Mouse (Mus musculus) 3134 (cell line): ENCODE results near the gene Tmprss5.

Experiments used
- DNase-seq: peaks from one replicate; pipeline ENCODE4 v3.0.0-alpha.2; 2011; ENCODE audit warnings: low spot score; ENCODE audit not compliant: insufficient read length; ENCODE audit errors: extremely low read depth

Gene Tmprss5

GRCm38 (mm10) chr9:49081107-49081506 is at the start of gene Tmprss5:
Gene Tmprss5, plus strand, starts transcription at chr9:49081260.
- DNase-seq: no peak

GRCm38 (mm10) chr9:49034764-49035163 is 46.3 kb upstream of the Tmprss5 start:
- DNase-seq: peak; percentile 58

- no peak for DNase-seq
Measured at GRCm38 (mm10) chr9:49050901-49051300, 30.2 kb upstream of the Tmprss5 start.

- DNase-seq: peak; percentile 16
Measured at GRCm38 (mm10) chr9:49051349-49051748, 29.7 kb upstream of the Tmprss5 start.

- no peak for DNase-seq
Measured at GRCm38 (mm10) chr9:49054028-49054427, 27.0 kb upstream of the Tmprss5 start.

- peak; percentile 94 for DNase-seq
Measured at GRCm38 (mm10) chr9:49055333-49056205, 25.5 kb upstream of the Tmprss5 start, which contains the start of gene Zw10. Gene Zw10, plus strand, starts transcription at chr9:49055613.

- DNase-seq: no peak
Measured at GRCm38 (mm10) chr9:49076847-49077246, 4.2 kb upstream of the Tmprss5 start.

- DNase-seq: no peak
Measured at GRCm38 (mm10) chr9:49081561-49081960, 501 bp downstream of the Tmprss5 start.

- no peak for DNase-seq
Measured at GRCm38 (mm10) chr9:49087317-49087716, 6.3 kb downstream of the Tmprss5 start.

- no peak for DNase-seq
Measured at GRCm38 (mm10) chr9:49098871-49099270, 17.8 kb downstream of the Tmprss5 start.

- DNase-seq: no peak
Measured at GRCm38 (mm10) chr9:49102328-49102727, 21.3 kb downstream of the Tmprss5 start.

GRCm38 (mm10) chr9:49109101-49109500 is 28.0 kb downstream of the Tmprss5 start:
- no peak for DNase-seq

- DNase-seq: no peak
Measured at GRCm38 (mm10) chr9:49110476-49111220, 29.6 kb downstream of the Tmprss5 start.

GRCm38 (mm10) chr9:49111296-49111695 is 30.2 kb downstream of the Tmprss5 start:
- DNase-seq: no peak

- no peak for DNase-seq
Measured at GRCm38 (mm10) chr9:49118271-49118825, 37.3 kb downstream of the Tmprss5 start.

GRCm38 (mm10) chr9:49119759-49120158 is 38.7 kb downstream of the Tmprss5 start:
- no peak for DNase-seq

- no peak for DNase-seq
Measured at GRCm38 (mm10) chr9:49125706-49126105, 44.6 kb downstream of the Tmprss5 start.

GRCm38 (mm10) chr9:49130514-49131010 is 49.5 kb downstream of the Tmprss5 start:
- DNase-seq: no peak

GRCm38 (mm10) chr9:49143841-49144240 is 62.8 kb downstream of the Tmprss5 start:
- no peak for DNase-seq

GRCm38 (mm10) chr9:49145776-49146175 is 64.7 kb downstream of the Tmprss5 start:
- DNase-seq: no peak

GRCm38 (mm10) chr9:49147031-49147430 is 66.0 kb downstream of the Tmprss5 start:
- DNase-seq: no peak
